Mouse (Mus musculus) hindbrain, postnatal 0 days (tissue): ENCODE data around the gene Cdh4. TPM values are rescaled to one million over a fixed set of nuclear protein-coding genes. Genes with fewer than 3 reads are reported as not detected.

Experiments
- ATAC-seq: fragments of 200-750 bp; cut with Nextera tagmentation; 2 replicates; pipeline ENCODE4 v1.8.0; 2017; ENCODE audit warnings: mild to moderate bottlenecking, moderate TSS enrichment, moderate library complexity
- DNase-seq: peaks from one replicate; pipeline ENCODE4 v3.0.0-alpha.2; 2015; ENCODE audit warnings: low spot score
- H3K27ac ChIP-seq: fragments of 300-500 bp; sonication (generic); 2 replicates; pipeline ENCODE4 v1.5.1; 2014; ENCODE audit warnings: mild to moderate bottlenecking
- H3K27me3 ChIP-seq: fragments of 300-500 bp; sonication (generic); 2 replicates; pipeline ENCODE4 v1.6.1; 2014; ENCODE audit warnings: low read length, mixed read lengths; ENCODE audit not compliant: insufficient read depth
- H3K36me3 ChIP-seq: fragments of 300-500 bp; sonication (generic); 2 replicates; pipeline ENCODE4 v1.6.1; 2014; ENCODE audit warnings: low read length, mixed read lengths; ENCODE audit not compliant: insufficient read depth
- H3K4me1 ChIP-seq: fragments of 300-500 bp; sonication (generic); 2 replicates; pipeline ENCODE4 v1.6.1; 2014; ENCODE audit warnings: antibody characterized with exemption, low read length, mixed read lengths; ENCODE audit not compliant: insufficient read depth
- H3K4me2 ChIP-seq: fragments of 300-500 bp; sonication (generic); 2 replicates; pipeline ENCODE4 v1.6.1; 2014; ENCODE audit warnings: low read depth, mild to moderate bottlenecking, low read length, moderate library complexity, mixed read lengths
- H3K4me3 ChIP-seq: fragments of 300-500 bp; sonication (generic); 2 replicates; pipeline ENCODE4 v1.5.1; 2014; ENCODE audit warnings: low read length
- H3K9ac ChIP-seq: fragments of 300-500 bp; sonication (generic); replicated peaks from 2 replicates; pipeline ENCODE4 v1.6.1; 2014; ENCODE audit warnings: mild to moderate bottlenecking, low read length, moderate library complexity, mixed read lengths
- H3K9me3 ChIP-seq: fragments of 300-500 bp; sonication (generic); 2 replicates; pipeline ENCODE4 v1.6.1; 2016; ENCODE audit warnings: low read length, mixed read lengths
- CTCF ChIP-seq: IDR thresholded peaks from 2 replicates; pipeline ENCODE4 v1.5.1; 2016; ENCODE audit warnings: antibody characterized with exemption, control low read depth, low read depth
- WGBS: fragments of 180-500 bp; shearing (Covaris S2); extraction: QIAGEN DNeasy Blood & Tissue Kit; methylation state at CpG from one replicate; pipeline ENCODE4 v1.1.7; 2014; 5-methylcytosine and 5-hydroxymethylcytosine counted together
- polyA plus RNA-seq: library from polyadenylated mRNA; unstranded; fragments of >200 nt; fragmentation: Nextera tagmentation; extraction: Ambion mirVana; gene quantifications from 2 replicates; pipeline ENCODE4 v1.2.1, GENCODE M21; 2015
- total RNA-seq: library from RNA; depleted of rRNA; stranded (reverse); fragments of >200 nt; gene quantifications from 2 replicates; pipeline ENCODE4 v1.2.3, GENCODE M21; 2014

The Cdh4 gene
- total and polyA plus RNA-seq, 2 experiments from 2014 or later, result 42.1 to 66.8 TPM

- DNase-seq, result no peak
Measured at GRCm38 (mm10) chr2:179598886-179599285, 156.7 kb downstream of the Cdh4 start.

GRCm38 (mm10) chr2:179599886-179600285, 157.7 kb downstream of the Cdh4 start:
- H3K4me3 ChIP-seq, result no peak overlapping the region
- peak; percentile 33 for DNase-seq
- no peak for TF ChIP-seq CTCF
- WGBS, result 44% methylated on average over 1 of the region's 1 CpGs
- H3K4me1 ChIP-seq, result 0 out of 2 replicates have a peak, but pooled peaks cover 2% of the 10 kb centered on the region
- no peaks in the 10 kb centered on the region for H3K9me3 ChIP-seq
- no peak overlapping the region for H3K27ac ChIP-seq
- no peaks in the 10 kb centered on the region for H3K27me3 ChIP-seq
- no peaks in the 10 kb centered on the region for H3K36me3 ChIP-seq
- no peak overlapping the region for H3K9ac ChIP-seq
- ATAC-seq, result no peak
- no peak overlapping the region for H3K4me2 ChIP-seq

More at GRCm38 (mm10) chr2:179598886-179599285, 156.7 kb downstream of the Cdh4 start:
- no peak overlapping the region for H3K4me2 ChIP-seq
- TF ChIP-seq CTCF, result no peak
- H3K27ac ChIP-seq, result no peak overlapping the region
- H3K9ac ChIP-seq, result no peak overlapping the region
- no peaks in the 10 kb centered on the region for H3K9me3 ChIP-seq
- H3K4me1 ChIP-seq, result 0 out of 2 replicates have a peak, but pooled peaks cover 4% of the 10 kb centered on the region
- no peaks in the 10 kb centered on the region for H3K36me3 ChIP-seq
- WGBS, result 66% methylated on average over 11 of the region's 11 CpGs
- no peak overlapping the region for H3K4me3 ChIP-seq
- no peaks in the 10 kb centered on the region for H3K27me3 ChIP-seq
- ATAC-seq, result no peak

- no peak overlapping the region for H3K4me3 ChIP-seq
- H3K4me2 ChIP-seq, result no peak overlapping the region
- H3K27ac ChIP-seq, result no peak overlapping the region
- H3K9me3 ChIP-seq, result no peaks in the 10 kb centered on the region
- H3K36me3 ChIP-seq, result no peaks in the 10 kb centered on the region
- no peak for TF ChIP-seq CTCF
- H3K27me3 ChIP-seq, result no peaks in the 10 kb centered on the region
- H3K4me1 ChIP-seq, result no peaks in the 10 kb centered on the region
- DNase-seq (no peak), ATAC-seq (no peak)
- no peak overlapping the region for H3K9ac ChIP-seq
- 94% methylated on average over 2 of the region's 2 CpGs for WGBS
Measured at GRCm38 (mm10) chr2:179600347-179600746, 158.1 kb downstream of the Cdh4 start.

GRCm38 (mm10) chr2:179601167-179601566, 158.9 kb downstream of the Cdh4 start:
- Histone ChIP-seq H3K27me3 (no peaks in the 10 kb centered on the region), H3K36me3 (no peaks in the 10 kb centered on the region), H3K4me1 (no peaks in the 10 kb centered on the region), H3K4me2 (no peak overlapping the region), H3K9ac (no peak overlapping the region), H3K9me3 (no peaks in the 10 kb centered on the region), H3K4me3 (no peak overlapping the region), H3K27ac (no peak overlapping the region)
- DNase-seq (no peak), ATAC-seq (no peak)
- no peak for TF ChIP-seq CTCF
- WGBS, result 73% methylated on average over 9 of the region's 9 CpGs

- no peak for TF ChIP-seq CTCF
- H3K36me3 ChIP-seq, result no peaks in the 10 kb centered on the region
- no peak; the same call in 1 of the 2 replicates for ATAC-seq
- H3K27me3 ChIP-seq, result no peaks in the 10 kb centered on the region
- H3K9ac ChIP-seq, result no peak overlapping the region
- H3K4me2 ChIP-seq, result no peak overlapping the region
- H3K4me3 ChIP-seq, result no peak overlapping the region
- H3K9me3 ChIP-seq, result no peaks in the 10 kb centered on the region
- WGBS, result 76% methylated on average over 3 of the region's 3 CpGs
- DNase-seq, result no peak
- H3K27ac ChIP-seq, result no peak overlapping the region
- H3K4me1 ChIP-seq, result no peaks in the 10 kb centered on the region; the same call in 1 of the 2 replicates
Measured at GRCm38 (mm10) chr2:179604746-179605145, 162.5 kb downstream of the Cdh4 start.

GRCm38 (mm10) chr2:179605255-179605654, 163.0 kb downstream of the Cdh4 start:
- no peak overlapping the region for H3K4me3 ChIP-seq
- DNase-seq, result peak; percentile 73
- no peaks in the 10 kb centered on the region for H3K9me3 ChIP-seq
- no peak for TF ChIP-seq CTCF
- no peak overlapping the region; the same call in 1 of the 2 replicates for H3K27ac ChIP-seq
- no peak overlapping the region for H3K9ac ChIP-seq
- H3K4me2 ChIP-seq, result no peak overlapping the region
- H3K27me3 ChIP-seq, result no peaks in the 10 kb centered on the region
- peak; percentile 61 for ATAC-seq
- H3K36me3 ChIP-seq, result no peaks in the 10 kb centered on the region
- 45% methylated on average over 10 of the region's 10 CpGs for WGBS
- no peaks in the 10 kb centered on the region; the same call in 1 of the 2 replicates for H3K4me1 ChIP-seq

- DNase-seq (no peak), ATAC-seq (no peak)
- Histone ChIP-seq H3K27ac (no peak overlapping the region), H3K27me3 (no peaks in the 10 kb centered on the region), H3K9ac (no peak overlapping the region), H3K36me3 (no peaks in the 10 kb centered on the region), H3K4me1 (no peaks in the 10 kb centered on the region; the same call in 1 of the 2 replicates), H3K9me3 (no peaks in the 10 kb centered on the region), H3K4me3 (no peak overlapping the region), H3K4me2 (no peak overlapping the region)
- TF ChIP-seq CTCF, result no peak
- WGBS, result 61% methylated on average over 2 of the region's 2 CpGs
Measured at GRCm38 (mm10) chr2:179606341-179606740, 164.1 kb downstream of the Cdh4 start.
